Mouse (Mus musculus): ENCODE results near the gene Nppb. TPM values are rescaled to one million over a fixed set of nuclear protein-coding genes. Genes with fewer than 3 reads are reported as not detected.
A peak's percentile ranks its signal among the peaks of the same experiment; 100 is the strongest.

Nppb gene
- polyA plus RNA-seq, 1 experiment from 2014 or later: 234 TPM

DNA sequence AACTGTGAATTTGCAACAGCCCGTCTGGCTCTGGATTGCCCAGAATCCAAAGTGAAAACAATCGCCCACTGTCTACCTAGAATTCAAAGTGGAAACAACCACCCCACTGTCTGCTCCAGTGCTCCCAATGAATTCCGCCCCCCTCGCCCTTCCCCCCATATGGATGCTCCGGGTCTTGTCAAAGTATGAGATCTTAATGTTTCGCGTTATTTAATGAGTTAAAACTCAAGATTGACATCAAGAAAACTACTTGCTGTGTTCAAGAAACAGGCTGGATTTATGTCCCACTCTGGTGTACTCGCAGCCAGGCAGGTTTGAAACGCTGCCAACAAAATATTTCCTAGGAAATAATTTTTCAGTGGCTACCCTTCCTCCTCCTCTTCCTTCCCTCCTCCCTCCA lies 45.5 kb upstream of the Nppb start:
- Histone ChIP-seq H3K9me3 (ENCODE audit: control insufficient read depth, low read length) (no peaks in the 10 kb centered on the region), H3K4me3 (ENCODE audit: control insufficient read depth in 1 of 2, insufficient read depth in 1 of 2, low read depth in 1 of 2, low read length in 2 of 2) (0 out of 4 replicates have a peak overlapping the region, but pooled peaks of 1 of the 2 experiments have one; percentile 95), H3K4me2 (ENCODE audit: low read length) (peak overlapping the region; percentile 52), H3K27ac (replicated peaks in 1 of 2; ENCODE audit: control insufficient read depth in 1 of 2, insufficient read depth in 1 of 2, low read depth in 2 of 2, low read length in 2 of 2) (peak overlapping the region; percentile 83 to 87), H3K27me3 (ENCODE audit: control insufficient read depth, insufficient read depth, low read length) (no peaks in the 10 kb centered on the region), H3K36me3 (ENCODE audit: control insufficient read depth, insufficient read depth, low read length) (peaks cover 23% of the 10 kb centered on the region), H3K4me1 (ENCODE audit: control insufficient read depth in 2 of 2, insufficient read depth in 2 of 2, low read length in 2 of 2) (peaks cover 35 to 53% of the 10 kb centered on the region in 2 experiments), H3K9ac (ENCODE audit: low read length) (peak overlapping the region; percentile 46; the same call in 1 of the 2 replicates)
- ATAC-seq (ENCODE audit: insufficient number of reproducible peaks, insufficient read depth, low FRiP score, low read depth): no peak
- WGBS: 55% methylated on average over 9 of the region's 9 CpGs

DNA sequence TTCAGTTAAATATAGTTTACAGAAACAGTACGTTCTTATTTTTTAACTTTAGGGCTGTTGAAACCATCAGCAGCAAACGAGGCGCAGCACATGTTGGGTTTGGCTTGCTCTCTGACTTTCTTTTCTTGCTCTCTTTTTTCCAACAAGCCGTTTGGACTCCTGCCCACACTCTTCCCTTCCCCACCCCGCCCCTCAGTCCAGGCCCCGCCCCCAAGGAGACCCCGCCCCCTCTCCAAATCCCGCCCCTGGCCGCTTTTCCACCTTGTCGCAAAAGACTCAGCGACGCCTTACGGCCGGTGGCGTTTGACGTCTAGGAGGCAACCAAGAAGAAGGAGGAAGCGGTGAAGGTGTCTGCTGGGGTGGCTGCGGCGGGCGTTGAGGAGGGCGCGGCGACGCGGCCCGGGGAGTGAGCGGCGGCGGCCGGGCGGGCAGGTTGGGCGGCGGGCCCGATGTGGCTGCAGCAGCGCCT lies 45.0 kb upstream of the Nppb start, which contains the start of gene 2510039O18Rik:
TSS of gene 2510039O18Rik (plus strand) at position 320 of the 469 bp plus-strand sequence.
- Histone ChIP-seq H3K4me1 (ENCODE audit: control insufficient read depth in 2 of 2, insufficient read depth in 2 of 2, low read length in 2 of 2) (peaks cover 35 to 52% of the 10 kb centered on the region in 2 experiments), H3K27me3 (ENCODE audit: control insufficient read depth, insufficient read depth, low read length) (no peaks in the 10 kb centered on the region), H3K4me2 (ENCODE audit: low read length) (peak within 1 kb of the TSS; percentile 97), H3K27ac (replicated peaks in 1 of 2; ENCODE audit: control insufficient read depth in 1 of 2, insufficient read depth in 1 of 2, low read depth in 2 of 2, low read length in 2 of 2) (peak within 1 kb of the TSS; percentile 83 to 87), H3K9ac (ENCODE audit: low read length) (peak within 1 kb of the TSS; percentile 91), H3K36me3 (ENCODE audit: control insufficient read depth, insufficient read depth, low read length) (peaks cover 28% of the 10 kb centered on the region), H3K4me3 (ENCODE audit: control insufficient read depth in 1 of 2, insufficient read depth in 1 of 2, low read depth in 1 of 2, low read length in 2 of 2) (peak within 1 kb of the TSS; percentile 92 to 95), H3K9me3 (ENCODE audit: control insufficient read depth, low read length) (no peaks in the 10 kb centered on the region)
- ATAC-seq (ENCODE audit: insufficient number of reproducible peaks, insufficient read depth, low FRiP score, low read depth): peak; percentile 45; the same call in 1 of the 2 replicates
- 2% methylated on average over 28 of the region's 35 CpGs for WGBS

DNA sequence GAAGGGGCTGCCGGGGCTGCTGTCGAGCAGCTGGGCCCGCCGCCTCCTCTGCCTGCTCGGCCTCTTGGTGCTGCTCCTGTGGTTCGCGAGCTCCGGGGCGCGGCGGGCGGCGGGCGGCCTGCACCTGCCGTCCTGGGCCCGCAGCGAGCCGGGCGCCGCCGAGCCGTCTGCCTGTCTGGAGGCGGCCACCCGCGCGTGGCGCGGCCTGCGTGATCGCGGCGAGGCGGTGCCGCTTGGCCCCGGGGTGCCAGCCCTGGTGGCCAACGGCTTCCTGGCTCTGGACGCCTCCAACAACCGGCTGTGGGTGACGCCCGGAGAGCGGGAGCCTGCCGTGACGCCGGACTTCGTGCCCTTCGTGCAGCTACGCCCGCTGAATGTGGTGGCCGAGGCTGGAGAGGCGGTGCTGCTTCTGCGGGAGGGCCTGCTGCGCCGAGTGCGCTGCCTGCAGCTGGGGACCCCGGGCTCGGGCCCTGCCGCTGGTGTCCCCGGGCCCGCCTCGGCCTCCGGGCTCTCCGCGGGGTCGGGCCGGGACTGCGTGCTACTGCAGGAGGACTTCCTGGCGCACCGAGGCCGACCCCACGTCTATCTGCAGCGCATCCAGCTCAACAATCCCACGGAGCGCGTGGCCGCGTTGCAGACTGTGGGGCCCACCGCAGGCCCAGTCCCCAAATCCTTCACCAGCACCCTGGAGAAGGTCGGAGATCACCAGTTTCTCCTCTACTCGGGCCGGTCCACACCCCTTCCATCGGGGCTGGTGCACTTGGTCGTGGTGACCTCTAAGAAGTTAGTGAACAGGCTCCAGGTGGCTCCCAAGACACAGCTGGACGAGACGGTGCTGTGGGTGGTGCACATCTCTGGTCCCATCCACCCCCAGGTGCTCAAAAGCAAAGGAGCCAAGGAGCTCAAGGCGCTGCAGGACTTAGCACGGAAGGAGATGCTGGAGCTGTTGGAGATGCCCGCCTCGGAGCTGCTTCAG lies 44.3 kb upstream of the Nppb start:
- Histone ChIP-seq H3K27me3 (ENCODE audit: control insufficient read depth, insufficient read depth, low read length) (no peaks in the 10 kb centered on the region), H3K4me1 (ENCODE audit: control insufficient read depth in 2 of 2, insufficient read depth in 2 of 2, low read length in 2 of 2) (peaks cover 32 to 46% of the 10 kb centered on the region in 2 experiments), H3K9ac (ENCODE audit: low read length) (peak overlapping the region; percentile 91), H3K27ac (replicated peaks in 1 of 2; ENCODE audit: control insufficient read depth in 1 of 2, insufficient read depth in 1 of 2, low read depth in 2 of 2, low read length in 2 of 2) (peak overlapping the region; percentile 35 to 68; a peak in 2 of 4 replicates), H3K36me3 (ENCODE audit: control insufficient read depth, insufficient read depth, low read length) (peaks cover 35% of the 10 kb centered on the region), H3K9me3 (ENCODE audit: control insufficient read depth, low read length) (no peaks in the 10 kb centered on the region), H3K4me3 (ENCODE audit: control insufficient read depth in 1 of 2, insufficient read depth in 1 of 2, low read depth in 1 of 2, low read length in 2 of 2) (peak overlapping the region; percentile 92 to 95), H3K4me2 (ENCODE audit: low read length) (peak overlapping the region; percentile 97)
- 6% methylated on average over 83 of the region's 88 CpGs for WGBS
- ATAC-seq (ENCODE audit: insufficient number of reproducible peaks, insufficient read depth, low FRiP score, low read depth): peak; percentile 29; the same call in 1 of the 2 replicates

DNA sequence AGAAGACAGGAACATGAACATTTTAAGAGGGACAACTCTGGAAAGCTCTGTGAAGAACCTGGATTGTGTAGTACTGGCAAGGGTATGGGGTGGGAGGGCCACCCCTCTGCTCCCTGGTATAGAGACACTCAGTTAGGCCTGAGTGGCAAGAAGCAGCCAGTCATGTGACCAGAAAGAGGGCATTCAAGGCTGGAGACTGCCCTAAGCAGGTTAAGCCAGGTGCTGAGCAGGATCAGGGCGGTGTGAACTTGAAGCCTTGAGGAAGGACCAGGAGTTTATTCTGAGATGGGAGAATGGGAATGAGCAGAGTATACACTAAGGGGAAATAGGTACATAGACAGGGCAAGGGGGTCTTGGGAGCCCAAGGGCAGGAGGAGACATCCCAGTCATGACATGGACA lies 42.6 kb upstream of the Nppb start:
- H3K9ac ChIP-seq (ENCODE audit: low read length): no peak overlapping the region
- WGBS: 94% methylated on average over 1 of the region's 1 CpGs
- ATAC-seq (ENCODE audit: insufficient number of reproducible peaks, insufficient read depth, low FRiP score, low read depth): no peak

DNA sequence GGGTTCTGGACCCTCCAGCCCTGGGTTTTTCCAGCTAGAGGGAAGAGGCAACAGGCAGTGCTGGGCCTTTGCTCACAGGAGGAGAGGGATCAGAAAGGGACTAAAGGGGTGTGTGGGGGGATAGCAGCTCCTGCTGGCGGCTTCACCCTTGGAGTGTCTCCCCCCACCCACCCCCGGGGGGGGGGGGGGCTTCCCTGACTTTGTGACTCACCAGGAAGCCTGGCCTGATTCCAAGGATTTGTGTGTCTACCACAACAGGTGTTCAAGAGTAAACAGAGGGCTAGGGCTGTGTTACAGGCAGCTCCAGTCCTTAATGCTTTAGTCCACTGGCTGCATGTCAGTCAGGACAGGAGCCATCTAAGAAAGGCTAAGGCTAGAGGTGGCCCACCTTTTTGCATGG lies 38.1 kb upstream of the Nppb start:
- no peak for ATAC-seq (ENCODE audit: insufficient number of reproducible peaks, insufficient read depth, low FRiP score, low read depth)
- peaks cover 2 to 5% of the 10 kb centered on the region in 2 experiments; a peak in 2 of 4 replicates for H3K4me1 ChIP-seq (ENCODE audit: control insufficient read depth in 2 of 2, insufficient read depth in 2 of 2, low read length in 2 of 2)
- no peak overlapping the region for H3K9ac ChIP-seq (ENCODE audit: low read length)
- WGBS: 60% methylated on average over 2 of the region's 2 CpGs
- no peak overlapping the region for H3K27ac ChIP-seq (replicated peaks in 1 of 2; ENCODE audit: control insufficient read depth in 1 of 2, insufficient read depth in 1 of 2, low read depth in 2 of 2, low read length in 2 of 2)
- no peaks in the 10 kb centered on the region for H3K9me3 ChIP-seq (ENCODE audit: control insufficient read depth, low read length)
- no peak overlapping the region for H3K4me2 ChIP-seq (ENCODE audit: low read length)
- no peak overlapping the region for H3K4me3 ChIP-seq (ENCODE audit: control insufficient read depth in 1 of 2, insufficient read depth in 1 of 2, low read depth in 1 of 2, low read length in 2 of 2)
- H3K27me3 ChIP-seq (ENCODE audit: control insufficient read depth, insufficient read depth, low read length): no peaks in the 10 kb centered on the region
- H3K36me3 ChIP-seq (ENCODE audit: control insufficient read depth, insufficient read depth, low read length): peaks cover 60% of the 10 kb centered on the region

More for the DNA sequence above, 42.6 kb upstream of the Nppb start:
- Histone ChIP-seq H3K4me3 (ENCODE audit: control insufficient read depth in 1 of 2, insufficient read depth in 1 of 2, low read depth in 1 of 2, low read length in 2 of 2) (no peak overlapping the region), H3K4me1 (ENCODE audit: control insufficient read depth in 2 of 2, insufficient read depth in 2 of 2, low read length in 2 of 2) (peaks cover 26 to 34% of the 10 kb centered on the region in 2 experiments), H3K36me3 (ENCODE audit: control insufficient read depth, insufficient read depth, low read length) (peaks cover 52% of the 10 kb centered on the region), H3K9me3 (ENCODE audit: control insufficient read depth, low read length) (no peaks in the 10 kb centered on the region), H3K4me2 (ENCODE audit: low read length) (peak overlapping the region; percentile 97; the same call in 1 of the 2 replicates), H3K27me3 (ENCODE audit: control insufficient read depth, insufficient read depth, low read length) (no peaks in the 10 kb centered on the region), H3K27ac (replicated peaks in 1 of 2; ENCODE audit: control insufficient read depth in 1 of 2, insufficient read depth in 1 of 2, low read depth in 2 of 2, low read length in 2 of 2) (no peak overlapping the region)

DNA sequence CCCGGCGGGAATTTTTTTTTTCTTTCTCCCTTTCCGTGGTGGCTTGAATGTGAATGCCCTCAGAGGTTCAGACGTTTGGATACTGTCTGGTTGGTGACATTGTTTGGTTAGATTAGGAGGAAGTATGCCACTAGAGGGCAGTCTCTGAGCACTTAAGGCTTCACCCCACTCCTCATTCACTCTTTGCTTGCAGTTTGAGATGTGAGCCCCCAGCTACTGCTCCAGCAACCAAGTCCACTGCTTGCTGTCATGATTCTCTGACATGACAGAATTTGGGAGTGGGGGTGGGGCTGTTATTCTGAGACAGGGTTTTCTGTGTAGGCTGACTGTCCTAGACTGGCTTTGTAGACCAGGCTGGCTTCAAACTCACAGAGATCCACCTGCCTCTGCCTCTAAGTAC lies 32.0 kb upstream of the Nppb start:
- Histone ChIP-seq H3K36me3 (ENCODE audit: control insufficient read depth, insufficient read depth, low read length) (peaks cover 8% of the 10 kb centered on the region), H3K27me3 (ENCODE audit: control insufficient read depth, insufficient read depth, low read length) (no peaks in the 10 kb centered on the region), H3K9me3 (ENCODE audit: control insufficient read depth, low read length) (no peaks in the 10 kb centered on the region), H3K4me3 (ENCODE audit: control insufficient read depth in 1 of 2, insufficient read depth in 1 of 2, low read depth in 1 of 2, low read length in 2 of 2) (no peak overlapping the region), H3K4me2 (ENCODE audit: low read length) (no peak overlapping the region), H3K9ac (ENCODE audit: low read length) (no peak overlapping the region), H3K4me1 (ENCODE audit: control insufficient read depth in 2 of 2, insufficient read depth in 2 of 2, low read length in 2 of 2) (no peaks in the 10 kb centered on the region), H3K27ac (replicated peaks in 1 of 2; ENCODE audit: control insufficient read depth in 1 of 2, insufficient read depth in 1 of 2, low read depth in 2 of 2, low read length in 2 of 2) (no peak overlapping the region)
- WGBS: 3% methylated on average over 4 of the region's 4 CpGs
- no peak for ATAC-seq (ENCODE audit: insufficient number of reproducible peaks, insufficient read depth, low FRiP score, low read depth)

DNA sequence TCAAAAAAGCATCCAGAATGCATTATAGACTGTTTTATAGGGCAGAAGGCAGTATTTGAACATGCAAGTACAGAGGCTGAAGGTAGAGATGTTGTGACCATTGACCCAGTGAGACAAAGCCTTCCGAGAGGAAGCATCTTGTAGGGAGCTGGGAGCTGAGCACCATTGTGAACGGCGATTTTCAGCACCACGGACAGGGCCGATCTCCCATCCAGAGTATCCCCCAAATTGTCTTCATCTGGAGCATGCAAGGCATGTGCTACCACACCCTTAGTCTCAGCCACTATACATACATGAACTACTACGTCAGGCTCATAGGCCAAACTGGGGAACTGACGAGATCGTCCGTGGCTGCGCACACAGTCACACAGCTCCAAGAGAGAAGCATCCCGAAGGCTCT lies 28.4 kb upstream of the Nppb start:
- H3K9me3 ChIP-seq (ENCODE audit: control insufficient read depth, low read length): no peaks in the 10 kb centered on the region
- H3K4me2 ChIP-seq (ENCODE audit: low read length): no peak overlapping the region
- no peak overlapping the region for H3K4me3 ChIP-seq (ENCODE audit: control insufficient read depth in 1 of 2, insufficient read depth in 1 of 2, low read depth in 1 of 2, low read length in 2 of 2)
- H3K9ac ChIP-seq (ENCODE audit: low read length): no peak overlapping the region
- no peaks in the 10 kb centered on the region for H3K27me3 ChIP-seq (ENCODE audit: control insufficient read depth, insufficient read depth, low read length)
- H3K27ac ChIP-seq (replicated peaks in 1 of 2; ENCODE audit: control insufficient read depth in 1 of 2, insufficient read depth in 1 of 2, low read depth in 2 of 2, low read length in 2 of 2): no peak overlapping the region
- H3K4me1 ChIP-seq (ENCODE audit: control insufficient read depth in 2 of 2, insufficient read depth in 2 of 2, low read length in 2 of 2): peaks cover 6 to 9% of the 10 kb centered on the region in 2 experiments; a peak in 3 of 4 replicates
- ATAC-seq (ENCODE audit: insufficient number of reproducible peaks, insufficient read depth, low FRiP score, low read depth): no peak
- no peaks in the 10 kb centered on the region for H3K36me3 ChIP-seq (ENCODE audit: control insufficient read depth, insufficient read depth, low read length)
- 35% methylated on average over 11 of the region's 11 CpGs for WGBS
